Mouse (Mus musculus) embryonic fibroblast, embryonic 13.5 days (primary cell): ENCODE data around the gene Zkscan6.

ENCODE experiments used
- CTCF ChIP-seq: IDR thresholded peaks from 2 replicates; pipeline ENCODE4 v1.5.1; 2011; ENCODE audit warnings: mild to moderate bottlenecking, control low read depth, low read length, moderate library complexity, borderline replicate concordance; ENCODE audit not compliant: insufficient read depth
- POLR2A ChIP-seq: IDR thresholded peaks from 2 replicates; pipeline ENCODE4 v1.6.1; 2011; ENCODE audit warnings: low read depth, mild to moderate bottlenecking, control low read depth, low read length, moderate library complexity

- no peak for TF ChIP-seq POLR2A
- TF ChIP-seq CTCF = no peak
Observed at GRCm38 (mm10) chr11:65769990-65770389, 37.0 kb upstream of the Zkscan6 start.
